Comparison of ENCODE assay signal across 22 mouse cellular contexts in genomic region chr11:72367934-72368674, GRCm38 (mm10). TPM values are rescaled to one million over a fixed set of nuclear protein-coding genes. Genes with fewer than 3 reads are reported as not detected.
DNase-seq lines count a peak whose midpoint lies in the region; ATAC-seq and TF ChIP-seq lines count a peak whose summit lies in the region.
"Had no signal": no experiment of that assay in that cellular context is flagged by ENCODE, and none has a peak within 500 bp of the region (broad histone marks: within the 10 kb centered on the region; RNA-seq: fewer than 3 reads in every experiment).

No protein-coding gene starts in this region.

- H3K27me3 ChIP-seq in forebrain, postnatal 0 days (ENCODE audit: insufficient read depth, low read length): no peaks in the 10 kb centered on the region
- peaks cover 10% of the 10 kb centered on the region; the same call in 1 of the 2 replicates for H3K27me3 ChIP-seq in forebrain, embryonic 10.5 days (ENCODE audit: poor library complexity, severe bottlenecking)
- H3K27me3 ChIP-seq: heart, embryonic 12.5 days; limb, embryonic 12.5 days had no signal

- no peaks in the 10 kb centered on the region for H3K9me3 ChIP-seq in forebrain, postnatal 0 days (ENCODE audit: low read length)
- H3K9me3 ChIP-seq in forebrain, embryonic 10.5 days: no peaks in the 10 kb centered on the region
- H3K9me3 ChIP-seq: heart, embryonic 12.5 days; limb, embryonic 12.5 days; liver, embryonic 13.5 days had no signal

- TF ChIP-seq POLR2A in brain, embryonic 14.5 days (IDR thresholded peaks at IDR 0.05; ENCODE audit: borderline replicate concordance, extremely low read depth, insufficient read depth, insufficient read length, poor library complexity, severe bottlenecking): no peak

- H3K4me3 ChIP-seq in forebrain, postnatal 0 days (ENCODE audit: low read depth, low read length): no peak overlapping the region
- no peak overlapping the region for H3K4me3 ChIP-seq in forebrain, embryonic 10.5 days
- H3K4me3 ChIP-seq: heart, embryonic 12.5 days; left cerebral cortex, adult 2 months; limb, embryonic 12.5 days; liver, embryonic 13.5 days had no signal

- intact Hi-C loops in left cerebral cortex, postnatal 4 days (cut with DNase I): no loop called here

- no peaks in the 10 kb centered on the region for H3K36me3 ChIP-seq in forebrain, postnatal 0 days (ENCODE audit: insufficient read depth)
- no peaks in the 10 kb centered on the region for H3K36me3 ChIP-seq in forebrain, embryonic 10.5 days (replicated peaks)
- H3K36me3 ChIP-seq: heart, embryonic 12.5 days; limb, embryonic 12.5 days; liver, embryonic 13.5 days had no signal

- no peak overlapping the region for H3K27ac ChIP-seq in forebrain, postnatal 0 days (ENCODE audit: low read depth, low read length)
- no peak overlapping the region for H3K27ac ChIP-seq in forebrain, embryonic 10.5 days
- H3K27ac ChIP-seq: left cerebral cortex, adult 2 months; limb, embryonic 12.5 days; liver, embryonic 13.5 days; macrophage had no signal

- peak; percentile 16 for ATAC-seq in forebrain, postnatal 0 days

- TF ChIP-seq CTCF in forebrain, postnatal 0 days (IDR thresholded peaks at IDR 0.05; ENCODE audit: low read depth): no peak
- TF ChIP-seq CTCF in brain, embryonic 14.5 days (IDR thresholded peaks at IDR 0.05; ENCODE audit: borderline replicate concordance, extremely low read depth, insufficient read depth, insufficient read length): no peak

- peak; percentile 15 for DNase-seq in forebrain, postnatal 0 days
- DNase-seq in forebrain, embryonic 10.5 days (ENCODE audit: extremely low spot score, low spot score): no peak
- peak; percentile 60 for DNase-seq in left cerebral cortex, postnatal 4 days
- no peak for DNase-seq in left cerebral cortex, adult 8-10 months (ENCODE audit: low spot score in 2 of 2)
- peak; percentile 28 for DNase-seq in brain, embryonic 14.5 days (ENCODE audit: low read depth)
- peak; percentile 19 for DNase-seq in lung, postnatal 25 days (ENCODE audit: low spot score)
- DNase-seq in cerebellum, adult 8-10 months: no peak
- DNase-seq: adrenal gland, postnatal 36 days; cerebellum, postnatal 36 days; kidney, adult 2 months; kidney, postnatal 14 days; liver, embryonic 13.5 days; retina, postnatal 1 day; right cerebral cortex, postnatal 4 days had no signal

- H3K9ac ChIP-seq in forebrain, postnatal 0 days: no peak overlapping the region
- H3K9ac ChIP-seq: limb, embryonic 12.5 days; liver, embryonic 13.5 days had no signal

- WGBS in forebrain, postnatal 0 days: 37% methylated on average over 11 of the region's 11 CpGs
- 63% methylated on average over 11 of the region's 11 CpGs for WGBS in forebrain, embryonic 10.5 days

- H3K4me1 ChIP-seq in forebrain, postnatal 0 days (ENCODE audit: insufficient read depth): no peaks in the 10 kb centered on the region
- H3K4me1 ChIP-seq in forebrain, embryonic 10.5 days: peaks cover 9% of the 10 kb centered on the region
- H3K4me1 ChIP-seq: liver, embryonic 13.5 days had no signal

- no peak overlapping the region for H3K4me2 ChIP-seq in forebrain, postnatal 0 days (ENCODE audit: low read depth)
- H3K4me2 ChIP-seq: heart, embryonic 12.5 days; limb, embryonic 12.5 days; liver, embryonic 13.5 days; midbrain, embryonic 11.5 days had no signal

RNA-seq across cellular contexts. Expression of gene Tekt1, which starts 5.9 kb away (rescaled TPM):
- total RNA-seq in forebrain, postnatal 0 days (2014; rRNA removed): 10.5 and 13.1 TPM in 2 replicates
- 8.6 and 12.4 TPM in 2 replicates for polyA plus RNA-seq in forebrain, postnatal 0 days (2015; fragmentation: Nextera tagmentation; extraction: Ambion mirVana)
- polyA plus RNA-seq in forebrain, embryonic 10.5 days (2016; fragmentation: Nextera tagmentation; extraction: Ambion mirVana): 5.1 and 5.3 TPM in 2 replicates
- total RNA-seq in left cerebral cortex, postnatal 4 days (2021): 1 to 10 TPM; 1.6 to 2.1 TPM
- 1 to 10 TPM; 1.3 to 3.5 (median 2.5) TPM for total RNA-seq in left cerebral cortex, adult 8-10 months (2022)
- 2.7 and 4.1 TPM in 2 replicates for polyA plus RNA-seq in brain, embryonic 14.5 days (2012; rRNA removed)
- total RNA-seq: heart, postnatal 25 days had no signal
- polyA plus RNA-seq: C2C12; liver, embryonic 13.5 days; macrophage had no signal

RNA-seq across cellular contexts. Expression of gene Smtnl2, which starts 43.4 kb away (rescaled TPM):
- 9.7 and 10.4 TPM in 2 replicates for total RNA-seq in forebrain, postnatal 0 days (2014; rRNA removed)
- polyA plus RNA-seq in forebrain, postnatal 0 days (2015; fragmentation: Nextera tagmentation; extraction: Ambion mirVana): 8.4 and 10.2 TPM in 2 replicates
- polyA plus RNA-seq in forebrain, embryonic 10.5 days (2016; fragmentation: Nextera tagmentation; extraction: Ambion mirVana): 10.6 and 12.5 TPM in 2 replicates
- total RNA-seq in left cerebral cortex, postnatal 4 days (2021): 1 to 10 TPM; 9.6 to 9.9 TPM
- total RNA-seq in left cerebral cortex, adult 8-10 months (2022): 1 to 10 TPM in 2 of 4 experiments, under 1 TPM in 2; 0.89 to 2.9 (median 1.1) TPM
- polyA plus RNA-seq in brain, embryonic 14.5 days (2012; rRNA removed): 2.1 and 3.4 TPM in 2 replicates
- polyA plus RNA-seq: macrophage had no signal

RNA-seq across cellular contexts. Expression of gene Fbxo39, which starts 53.9 kb away (rescaled TPM):
- total RNA-seq in forebrain, postnatal 0 days (2014; rRNA removed): not detected in 2 replicates
- not detected in 2 replicates for polyA plus RNA-seq in forebrain, postnatal 0 days (2015; fragmentation: Nextera tagmentation; extraction: Ambion mirVana)
- not detected in 2 replicates for polyA plus RNA-seq in forebrain, embryonic 10.5 days (2016; fragmentation: Nextera tagmentation; extraction: Ambion mirVana)
- not detected for total RNA-seq in left cerebral cortex, postnatal 4 days (2021)
- not detected for total RNA-seq in left cerebral cortex, adult 8-10 months (2022)
- polyA plus RNA-seq in brain, embryonic 14.5 days (2012; rRNA removed): not detected in 2 replicates
- total RNA-seq: adrenal gland, postnatal 36 days; gastrocnemius, postnatal 4 days; heart, postnatal 25 days; left cerebral cortex, adult 2 months had no signal
- polyA plus RNA-seq: C2C12; heart, embryonic 12.5 days; limb, embryonic 12.5 days; liver, embryonic 13.5 days; macrophage; midbrain, embryonic 11.5 days had no signal

Comparison
In these comparisons a context has a peak if more than half of its experiments do, and no peak if none do; other contexts are left out.
1. DNase-seq: peak in forebrain, postnatal 0 days (single experiment), left cerebral cortex, postnatal 4 days (single experiment), brain, embryonic 14.5 days (single experiment) and lung, postnatal 25 days (single experiment); none in forebrain, embryonic 10.5 days (single experiment), left cerebral cortex, adult 8-10 months (0 of 2) and cerebellum, adult 8-10 months (single experiment).